10 mouse cellular contexts compared by ENCODE assay signal in the genomic region with DNA sequence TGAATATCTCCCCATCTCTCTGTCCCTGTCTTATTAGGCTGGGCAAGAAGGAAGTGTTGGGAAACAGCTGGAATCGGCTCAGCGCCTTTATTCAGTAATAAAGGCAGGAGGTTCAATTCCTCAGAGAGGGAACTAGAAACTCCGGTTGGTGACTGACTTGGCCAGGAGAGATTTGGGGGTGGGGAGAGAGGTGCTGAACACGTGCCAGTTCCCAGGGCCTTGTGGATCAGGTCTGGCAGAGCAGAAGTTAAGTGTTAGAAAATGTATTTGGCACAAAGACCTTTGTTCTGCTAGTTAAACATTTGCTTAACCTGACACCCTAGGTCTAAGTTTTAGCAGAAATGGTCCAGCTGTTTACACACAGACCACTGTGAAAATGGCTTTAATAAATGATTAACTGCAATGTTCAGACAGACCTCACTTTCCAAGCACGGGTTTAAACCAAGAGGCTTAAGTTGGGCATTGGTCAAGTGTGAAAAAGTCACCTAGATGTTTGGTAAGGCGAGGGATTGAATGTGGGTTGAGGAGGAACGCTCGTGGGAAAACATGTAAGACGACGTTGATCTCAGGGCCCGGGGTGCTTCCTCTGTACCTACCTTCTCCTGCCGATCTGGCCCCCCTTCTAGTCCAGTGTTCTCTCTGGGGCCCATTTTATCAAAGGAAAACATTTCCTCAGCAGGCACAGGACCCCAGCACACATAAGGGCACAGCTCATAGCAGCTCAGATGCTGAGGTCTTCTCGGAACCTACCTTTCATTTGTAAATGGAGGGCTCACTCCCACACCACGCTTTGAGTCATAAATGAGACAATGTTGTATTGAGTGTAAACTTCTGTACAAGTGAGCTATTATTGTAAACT. TPM values are rescaled to one million over a fixed set of nuclear protein-coding genes. Genes with fewer than 3 reads are reported as not detected.
A peak's percentile ranks its signal among the peaks of the same experiment; 100 is the strongest.
DNase-seq lines count a peak whose midpoint lies in the region; TF ChIP-seq lines count a peak whose summit lies in the region.
"Had no signal": no experiment of that assay in that cellular context is flagged by ENCODE, and none has a peak within 500 bp of the region (broad histone marks: within the 10 kb centered on the region; RNA-seq: fewer than 3 reads in every experiment).

No protein-coding gene starts in this region.

- no peaks in the 10 kb centered on the region for H3K4me1 ChIP-seq in lung, adult 2 months (ENCODE audit: control insufficient read depth, insufficient read depth, low read length)

- TF ChIP-seq CTCF in lung, adult 2 months (IDR thresholded peaks at IDR 0.05; ENCODE audit: insufficient read depth, low read length) = no peak

- TF ChIP-seq POLR2A in lung, adult 2 months (IDR thresholded peaks at IDR 0.05; ENCODE audit: borderline replicate concordance, extremely low read depth, low read depth, low read length) = no peak

- 51% methylated on average over 14 of the region's 14 CpGs for WGBS in lung, adult 2 months

- peak; percentile 63 for DNase-seq in urinary bladder, postnatal 14 days (ENCODE audit: low spot score)
- DNase-seq in urinary bladder, postnatal 10 days (ENCODE audit: low spot score) = no peak
- DNase-seq in kidney, adult 11 months = peak; percentile 91
- DNase-seq in lung, adult 2 months = peak; percentile 58
- no peak for DNase-seq in thymus, postnatal 25 days
- no peak for DNase-seq in spleen, postnatal 10 days (ENCODE audit: low spot score in 2 of 2)
- no peak for DNase-seq in thymus, postnatal 14 days
- DNase-seq: layer of hippocampus, adult 9-11 months had no signal

- no peak overlapping the region for H3K4me3 ChIP-seq in lung, adult 2 months (replicated peaks; ENCODE audit: extremely low read depth, low read depth, low read length)

RNA-seq across cellular contexts. Expression of a gene that starts 32.0 kb away (rescaled TPM):
- 29.4 and 48.0 TPM in 2 replicates for polyA plus RNA-seq in lung, adult 2 months (2012; rRNA removed)

RNA-seq across cellular contexts. Expression of a gene that starts 57.0 kb away (rescaled TPM):
- 7.1 and 7.7 TPM in 2 replicates for polyA plus RNA-seq in lung, adult 2 months (2012; rRNA removed)
- polyA plus RNA-seq: G1E; neural tube, embryonic 11.5 days had no signal

RNA-seq across cellular contexts. Expression of a gene that starts 59.3 kb away (rescaled TPM):
- 45.7 and 56.3 TPM in 2 replicates for polyA plus RNA-seq in lung, adult 2 months (2012; rRNA removed)
- polyA plus RNA-seq: G1E had no signal

Comparison
In these comparisons a context has a peak if more than half of its experiments do, and no peak if none do; other contexts are left out.
1. DNase-seq: peak in urinary bladder, postnatal 14 days (single experiment), kidney, adult 11 months (single experiment) and lung, adult 2 months (single experiment); none in urinary bladder, postnatal 10 days (single experiment), thymus, postnatal 25 days (single experiment), spleen, postnatal 10 days (0 of 2) and thymus, postnatal 14 days (single experiment).